Mouse (Mus musculus): ENCODE data around the gene Nceh1. TPM values are rescaled to one million over a fixed set of nuclear protein-coding genes. Genes with fewer than 3 reads are reported as not detected.

Gene Nceh1
- polyA plus RNA-seq, 1 experiment from 2014 or later = 14.0 TPM

Other genes with a start within 250 kb of the Nceh1 start
- gene Ect2, start 29.1 kb upstream of the Nceh1 start, polyA plus RNA-seq (2015; fragmentation: Nextera tagmentation; extraction: Ambion mirVana) = 39.2 and 43.9 TPM in 2 replicates
- gene Tnfsf10, start 134.1 kb downstream of the Nceh1 start, polyA plus RNA-seq (2015; fragmentation: Nextera tagmentation; extraction: Ambion mirVana) = 0.11 and 0.31 TPM in 2 replicates
- not detected in 2 replicates for gene Ghsr, start 188.4 kb downstream of the Nceh1 start, polyA plus RNA-seq (2015; fragmentation: Nextera tagmentation; extraction: Ambion mirVana)